Mouse (Mus musculus) gastrocnemius, adult 8-10 months (tissue): ENCODE measurements at regions not wholly inside any gene's neighbourhood (a gene's known extent, or its start where the extent isn't known, plus 50 kb on each side); places are given as distances from the start of the nearest gene placed in this dataset.

Experiments used
- DNase-seq, 2 experiments: peaks; one replicate each; pipeline ENCODE4 v3.0.0; 2022; ENCODE audit warnings: low spot score in 2 of 2

- no peak for DNase-seq
Measured at GRCm38 (mm10) chr16:53011847-53012246, 558.0 kb upstream of the Alcam start.

- no peak for DNase-seq
Measured at GRCm38 (mm10) chr16:52988852-52989397, 535.1 kb upstream of the Alcam start.

GRCm38 (mm10) chr16:52984336-52984735, 530.5 kb upstream of the Alcam start:
- DNase-seq: no peak

- DNase-seq: no peak
Measured at GRCm38 (mm10) chr16:52980995-52981394, 527.1 kb upstream of the Alcam start.

GRCm38 (mm10) chr16:52972811-52973210, 518.9 kb upstream of the Alcam start:
- DNase-seq: no peak

GRCm38 (mm10) chr16:52947679-52948078, 493.8 kb upstream of the Alcam start:
- no peak for DNase-seq

- no peak for DNase-seq
Measured at GRCm38 (mm10) chr16:52934749-52935148, 480.9 kb upstream of the Alcam start.

- DNase-seq: no peak
Measured at GRCm38 (mm10) chr16:52931978-52932377, 478.1 kb upstream of the Alcam start.

- DNase-seq: no peak
Measured at GRCm38 (mm10) chr16:52892467-52893255, 438.8 kb upstream of the Alcam start.

GRCm38 (mm10) chr16:52879463-52880114, 425.7 kb upstream of the Alcam start:
- no peak for DNase-seq

- no peak for DNase-seq
Measured at GRCm38 (mm10) chr16:52867833-52868232, 414.0 kb upstream of the Alcam start.

GRCm38 (mm10) chr16:52863554-52863953, 409.7 kb upstream of the Alcam start:
- no peak for DNase-seq

- DNase-seq: no peak
Measured at GRCm38 (mm10) chr16:52861263-52861662, 407.4 kb upstream of the Alcam start.

- DNase-seq: no peak
Measured at GRCm38 (mm10) chr16:52858441-52859209, 404.8 kb upstream of the Alcam start.

- DNase-seq: no peak
Measured at GRCm38 (mm10) chr16:52851129-52851528, 397.3 kb upstream of the Alcam start.

GRCm38 (mm10) chr16:52818976-52819375, 365.1 kb upstream of the Alcam start:
- DNase-seq: no peak

GRCm38 (mm10) chr16:52811219-52811618, 357.3 kb upstream of the Alcam start:
- DNase-seq: no peak

GRCm38 (mm10) chr16:52804365-52804764, 350.5 kb upstream of the Alcam start:
- DNase-seq: no peak

- DNase-seq: no peak
Measured at GRCm38 (mm10) chr16:52799715-52800392, 346.0 kb upstream of the Alcam start.

GRCm38 (mm10) chr16:52795184-52795583, 341.3 kb upstream of the Alcam start:
- no peak for DNase-seq

GRCm38 (mm10) chr16:52789946-52790345, 336.1 kb upstream of the Alcam start:
- DNase-seq: no peak
